Mouse (Mus musculus) left cerebral cortex, adult 8-10 months (tissue): Measurements from ENCODE around the gene Gtf2ird2. TPM values are rescaled to one million over a fixed set of nuclear protein-coding genes. Genes with fewer than 3 reads are reported as not detected.

Experiments used
- DNase-seq, 2 experiments: peaks; one replicate each; pipeline ENCODE4 v3.0.0; 2022; ENCODE audit warnings: low spot score in 2 of 2
- total RNA-seq, 4 experiments: library from RNA; stranded (reverse); gene quantifications; 2 replicates each; pipeline ENCODE4 v1.2.4; 2022

Gene Gtf2ird2
- total RNA-seq, result 10 to 100 TPM; 16.8 to 19.3 (median 18.2) TPM

DNA sequence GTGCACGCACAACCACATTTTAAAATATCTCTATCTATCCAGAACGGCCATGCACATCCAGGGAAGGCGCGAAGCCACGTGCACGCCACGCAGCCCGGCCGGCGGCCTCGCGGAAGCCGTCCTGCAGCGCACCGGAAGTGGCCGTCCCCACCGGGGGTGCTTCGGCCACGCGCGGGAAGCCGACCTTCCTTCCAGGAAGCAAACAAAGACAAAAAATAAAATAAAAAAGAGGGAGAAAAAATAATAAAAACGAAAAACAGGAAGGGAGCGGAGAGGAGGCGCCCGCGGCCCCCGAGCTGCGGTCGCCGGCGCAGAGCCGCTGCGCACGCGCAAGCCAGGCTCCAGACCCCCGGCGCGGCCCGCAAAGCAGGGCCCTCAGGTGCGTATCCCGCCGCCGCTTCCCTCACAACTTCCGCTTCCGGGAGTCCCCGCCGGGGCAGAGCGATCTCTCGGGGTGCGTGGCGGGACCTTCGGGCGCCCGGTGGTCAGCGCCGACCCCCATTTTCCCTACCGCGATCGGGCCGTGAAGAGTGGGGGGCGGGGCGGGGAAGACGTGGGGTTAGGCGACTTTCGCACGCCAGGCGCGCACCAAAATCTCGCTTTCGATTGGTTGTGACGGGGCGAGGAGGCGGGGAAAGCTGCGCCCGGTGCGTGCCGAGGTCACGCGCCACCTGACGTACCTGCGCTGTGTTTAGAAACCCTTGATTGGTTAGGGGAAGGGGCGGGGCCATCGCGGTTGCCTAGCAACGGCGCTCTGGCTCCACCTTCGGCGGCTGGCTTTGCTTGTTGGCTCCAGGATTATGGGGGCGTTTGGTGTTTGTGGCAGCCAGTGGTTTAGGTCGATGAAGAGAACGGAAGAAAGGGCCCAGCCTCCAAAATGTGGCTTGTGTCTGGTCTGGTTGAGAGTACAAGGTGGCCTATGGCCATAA, at the start of gene Gtf2ird2:
TSS of gene Gtf2ird2 (plus strand) at position 140 of the 929 bp plus-strand sequence.
- peak; percentile 97 to 99 for DNase-seq

DNA sequence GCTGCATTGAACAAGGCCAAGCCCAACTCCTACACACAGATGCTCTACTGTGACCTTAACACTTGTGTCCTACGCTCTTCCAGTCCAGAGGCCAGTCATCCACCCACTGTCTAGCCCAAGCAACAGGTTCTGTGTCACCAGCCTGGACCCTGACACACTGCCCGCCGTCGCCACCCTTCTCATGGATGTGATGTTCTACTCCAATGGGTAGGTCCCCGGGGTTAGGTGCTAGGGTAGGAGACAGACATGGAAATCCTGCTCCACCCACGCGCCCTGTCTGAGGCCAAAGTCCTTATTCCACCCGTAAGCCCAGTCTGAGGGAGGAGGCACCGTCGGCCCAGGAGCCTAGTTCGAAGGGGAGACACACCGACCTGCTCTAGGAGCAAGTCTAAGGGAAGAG, 47.8 kb upstream of the Gtf2ird2 start:
- no peak for DNase-seq

DNA sequence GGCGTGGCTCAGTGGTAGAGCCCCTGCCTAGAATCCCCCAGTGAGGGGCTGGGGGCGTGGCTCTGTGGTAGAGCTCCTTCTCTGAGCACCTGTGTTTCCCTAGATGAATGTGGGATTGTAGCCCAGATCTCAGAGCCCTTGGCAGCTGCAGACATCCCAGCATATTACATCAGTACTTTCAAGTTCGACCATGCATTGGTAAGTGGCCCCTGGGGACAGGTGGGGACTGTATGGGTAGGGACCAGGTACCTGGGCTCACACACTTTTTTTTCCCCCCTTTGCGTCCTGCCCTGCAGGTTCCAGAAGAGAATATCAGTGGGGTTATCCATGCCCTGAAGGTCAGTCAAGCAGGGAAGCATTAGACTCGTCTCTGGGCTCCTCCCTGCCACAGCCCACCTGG, 45.9 kb upstream of the Gtf2ird2 start:
- DNase-seq, result no peak

DNA sequence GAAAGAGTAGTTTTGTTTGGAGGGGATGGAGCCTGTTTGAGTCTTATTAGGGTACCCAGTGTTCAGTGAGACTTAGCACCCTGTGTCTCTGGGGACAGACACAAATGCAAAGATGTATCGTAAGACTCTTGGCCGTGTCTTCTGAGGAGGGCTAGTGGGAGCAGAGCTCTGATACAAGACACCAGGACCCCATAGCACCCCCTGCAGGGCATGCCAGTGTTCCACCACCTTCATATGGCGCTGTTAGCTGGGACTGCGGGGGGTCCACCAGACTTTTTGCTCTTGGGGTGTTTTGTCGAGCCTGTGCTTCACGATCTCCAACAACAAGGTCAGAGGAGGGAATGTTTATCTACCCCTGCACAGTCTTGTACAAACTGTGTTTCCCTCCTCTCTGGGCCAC, 44.4 kb upstream of the Gtf2ird2 start:
- no peak for DNase-seq

DNA sequence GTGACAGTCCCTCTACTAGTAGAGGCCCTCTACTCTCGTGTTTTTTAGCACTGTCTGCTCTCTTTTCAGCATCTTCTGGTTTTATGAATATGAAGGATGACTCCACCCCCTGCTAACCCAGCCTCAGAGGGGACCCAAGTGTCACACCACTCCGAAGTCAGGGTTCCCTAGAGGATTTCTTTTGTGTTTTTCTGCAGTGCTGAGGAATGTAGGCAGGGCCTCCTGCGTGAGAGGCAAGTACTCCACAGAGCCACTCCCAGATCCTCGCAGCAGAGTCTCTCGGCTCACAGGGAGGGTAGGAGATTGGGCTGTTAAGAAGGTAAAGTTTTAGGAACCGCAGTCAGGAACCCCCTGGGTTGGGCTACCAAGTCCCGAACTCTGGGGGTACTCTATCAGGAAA, 42.6 kb upstream of the Gtf2ird2 start:
- no peak for DNase-seq

DNA sequence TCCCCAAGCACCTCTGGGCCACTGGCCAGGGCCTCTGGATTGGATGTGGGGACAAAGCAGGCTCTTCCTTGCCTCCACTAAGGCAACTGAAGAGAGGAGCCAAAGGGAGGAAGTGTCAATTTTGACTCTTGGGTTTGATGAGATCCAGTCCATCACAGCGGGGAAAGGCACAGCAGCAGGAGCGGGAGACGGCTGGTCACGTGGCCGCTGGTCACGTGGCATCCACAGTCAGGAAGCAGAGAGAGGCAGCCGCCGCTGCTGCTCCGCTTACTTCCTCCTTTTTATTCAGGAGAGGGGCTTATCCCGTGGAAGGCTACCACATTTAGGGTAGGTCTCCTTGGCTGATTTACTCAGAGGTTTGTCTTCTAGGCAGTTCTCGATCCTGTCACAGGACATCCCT, 41.4 kb upstream of the Gtf2ird2 start:
- DNase-seq, result no peak

DNA sequence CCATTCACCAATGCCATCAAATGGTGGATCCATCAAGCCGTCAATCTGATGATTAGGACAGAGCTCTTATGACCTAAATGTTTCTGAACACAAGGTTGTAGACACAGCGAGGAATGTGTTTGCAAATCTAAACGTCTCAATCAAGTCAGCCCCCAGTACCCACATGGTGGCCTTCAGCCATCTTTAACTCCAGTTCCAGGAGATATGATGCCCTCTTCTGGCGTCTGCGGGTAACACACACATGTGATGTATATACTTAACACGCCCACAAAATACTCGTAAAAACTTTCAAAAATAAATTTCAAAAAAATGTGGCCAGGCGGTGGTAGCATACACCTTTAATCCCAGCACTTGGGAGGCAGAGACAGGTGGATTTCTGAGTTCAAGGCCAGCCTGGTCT, 38.8 kb upstream of the Gtf2ird2 start:
- no peak for DNase-seq

DNA sequence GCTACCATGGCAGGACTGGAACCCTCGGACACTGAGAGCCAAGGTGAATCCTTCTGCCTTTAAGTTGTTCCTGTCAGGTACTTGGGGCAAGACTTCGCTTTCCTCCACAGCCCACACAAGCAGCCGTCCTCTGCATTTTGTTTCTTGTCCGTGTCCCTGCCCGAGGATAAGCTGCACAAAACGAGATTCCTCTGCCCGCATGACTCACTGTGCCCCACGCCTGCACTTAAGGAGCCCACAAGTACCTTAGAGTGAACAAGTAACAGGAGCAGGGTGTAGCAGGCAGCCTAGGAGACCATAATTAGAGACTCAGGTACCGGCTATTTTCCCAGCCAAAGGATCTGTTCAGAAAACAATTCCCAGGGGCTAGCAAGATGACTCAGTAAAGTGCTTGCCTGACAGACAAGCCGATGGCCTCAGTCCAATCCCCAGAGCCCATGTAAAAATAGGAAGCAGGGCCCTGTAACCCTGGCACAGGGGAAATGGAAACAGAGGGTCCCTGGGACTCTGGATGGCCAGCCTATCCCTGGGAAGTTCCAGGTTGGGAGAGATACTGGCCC, 36.5 kb upstream of the Gtf2ird2 start:
- no peak for DNase-seq

DNA sequence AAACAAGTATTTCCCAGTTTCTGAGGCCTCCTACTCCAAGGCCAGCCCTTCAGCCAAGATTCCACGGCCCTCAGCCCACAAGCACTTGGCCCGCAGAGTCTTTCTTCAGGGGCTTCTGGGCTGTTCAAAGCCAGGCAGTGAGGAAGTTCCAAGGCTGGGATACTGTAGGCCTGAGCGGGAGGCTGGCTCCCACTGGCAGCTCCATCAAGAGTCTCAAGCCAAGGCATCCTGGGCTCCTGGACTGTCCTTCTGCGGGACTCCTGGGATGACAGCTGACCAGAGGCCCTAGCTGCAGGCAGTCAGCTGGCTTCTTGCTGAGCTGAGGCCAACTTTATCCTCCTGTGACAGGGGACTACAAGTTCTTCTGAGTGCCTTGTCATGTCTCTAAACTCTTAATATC, 35.7 kb upstream of the Gtf2ird2 start:
- no peak for DNase-seq

DNA sequence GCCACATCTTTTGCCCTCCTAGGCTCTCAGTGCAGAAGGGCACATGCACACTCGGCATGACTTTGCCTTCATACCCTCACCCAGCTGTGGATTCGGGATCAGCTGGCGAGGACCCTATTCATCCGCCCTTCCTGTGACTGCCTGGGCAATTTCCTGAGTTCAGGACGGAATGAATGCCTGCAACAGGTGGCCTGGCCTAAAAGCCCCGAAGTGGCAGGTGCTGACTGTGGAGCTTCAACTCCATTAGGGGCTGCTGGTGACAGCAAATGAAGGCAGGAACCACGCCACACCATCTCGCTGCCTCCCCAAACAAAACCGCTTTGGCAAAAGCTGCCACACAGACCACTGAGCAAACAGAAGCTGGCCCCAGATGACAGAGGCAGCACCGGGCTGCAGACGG, 31.9 kb upstream of the Gtf2ird2 start:
- no peak for DNase-seq

DNA sequence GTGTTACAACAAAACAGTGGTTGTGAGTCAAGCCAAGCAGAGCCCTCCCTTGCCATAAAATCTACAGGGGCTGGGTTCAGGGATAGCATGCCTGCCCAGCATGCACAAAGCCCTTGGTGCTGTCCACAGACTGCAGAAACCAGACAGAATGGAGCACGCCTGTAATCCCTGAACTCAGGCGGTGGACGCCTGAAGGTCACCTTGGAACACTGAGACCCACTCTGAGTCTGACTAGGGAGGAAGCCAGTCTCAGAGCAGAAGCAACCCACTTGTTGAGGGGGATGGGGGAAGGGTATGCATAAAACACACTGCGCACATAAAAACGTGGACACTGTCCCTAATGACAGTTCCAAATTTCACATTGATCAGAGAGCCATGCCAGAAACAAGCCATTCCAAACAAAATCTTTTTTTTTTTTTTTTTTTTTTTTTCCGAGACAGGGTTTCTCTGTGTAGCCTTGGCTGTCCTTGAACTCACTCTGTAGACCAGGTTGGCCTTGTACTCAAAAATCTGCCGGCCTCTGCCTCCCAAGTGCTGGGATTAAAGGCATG, 27.8 kb upstream of the Gtf2ird2 start:
- DNase-seq, result no peak

DNA sequence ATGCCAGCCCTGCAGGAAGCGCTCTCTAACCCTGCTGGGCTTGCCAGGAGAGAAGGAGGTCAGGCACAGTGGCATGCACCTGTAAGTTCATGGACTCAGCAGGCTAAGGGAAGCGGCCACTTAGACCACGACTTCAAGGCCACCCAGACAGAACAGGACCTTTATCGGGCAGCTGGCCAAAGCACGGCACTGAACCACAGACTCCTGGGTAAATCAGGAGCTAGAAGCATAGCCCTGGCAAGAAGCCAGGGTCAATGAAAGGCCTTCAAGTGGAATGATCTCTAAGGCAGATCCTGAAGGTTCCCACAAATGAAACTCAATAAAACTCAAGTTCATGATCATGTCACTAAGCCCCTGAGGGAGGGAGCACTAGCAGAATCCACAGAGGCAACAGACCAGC, 19.1 kb upstream of the Gtf2ird2 start:
- no peak for DNase-seq

DNA sequence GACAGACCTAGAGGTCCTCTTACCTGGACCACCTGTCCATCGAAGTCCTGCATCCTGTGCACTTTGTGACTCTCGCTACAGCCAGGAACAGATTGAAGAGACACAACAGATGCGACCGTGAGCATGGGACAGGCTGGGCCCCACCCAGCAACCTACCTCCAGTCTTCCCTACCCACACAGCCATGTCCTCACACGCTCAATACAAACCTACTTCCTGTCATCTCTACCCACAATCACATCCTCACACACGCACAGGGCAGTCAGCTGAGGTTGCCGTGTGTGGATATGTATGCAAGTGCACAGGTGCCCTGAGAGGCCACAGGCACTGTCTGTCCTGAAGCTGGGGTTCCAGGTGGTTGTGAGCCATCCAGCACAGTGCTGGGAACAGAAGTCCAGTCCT, 17.2 kb upstream of the Gtf2ird2 start:
- no peak for DNase-seq

DNA sequence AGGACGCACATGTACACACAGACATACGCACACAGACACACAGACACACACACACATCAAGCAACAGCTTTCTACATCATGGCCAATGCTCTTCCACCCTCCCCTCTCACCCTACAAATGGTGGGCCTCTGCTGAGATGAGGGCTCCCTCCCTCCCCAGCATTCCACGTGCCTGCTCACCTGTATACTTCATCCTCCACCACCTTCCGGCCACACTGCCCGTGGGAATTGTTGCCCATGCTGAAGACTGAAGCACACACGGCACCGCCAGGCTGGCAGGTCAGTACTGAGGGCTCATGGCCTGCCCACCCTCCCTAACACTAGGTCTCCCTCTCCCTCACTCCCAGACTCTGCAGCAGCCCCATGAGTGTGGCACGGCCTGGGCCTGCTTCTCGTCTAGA, 15.8 kb upstream of the Gtf2ird2 start:
- no peak for DNase-seq

DNA sequence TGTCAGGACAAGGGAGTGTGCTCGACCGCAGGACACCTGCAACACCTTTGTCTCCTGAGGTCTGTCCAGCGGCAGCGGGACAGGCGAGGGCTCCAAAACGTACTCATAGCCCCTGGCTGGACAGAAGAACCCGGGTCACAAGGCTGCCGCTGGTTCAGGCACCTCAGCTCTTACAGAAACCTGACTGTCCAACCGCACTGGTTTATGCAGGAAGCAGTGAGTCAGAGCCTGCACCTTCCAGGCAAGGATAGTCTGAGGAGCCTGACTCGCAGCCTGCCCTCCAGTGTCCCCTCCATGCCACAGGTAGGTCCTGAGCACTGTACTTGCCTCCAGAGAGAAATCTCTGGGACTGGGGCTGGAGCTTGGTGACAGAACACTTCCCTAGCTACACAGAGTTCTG, 14.6 kb upstream of the Gtf2ird2 start:
- DNase-seq, result no peak

DNA sequence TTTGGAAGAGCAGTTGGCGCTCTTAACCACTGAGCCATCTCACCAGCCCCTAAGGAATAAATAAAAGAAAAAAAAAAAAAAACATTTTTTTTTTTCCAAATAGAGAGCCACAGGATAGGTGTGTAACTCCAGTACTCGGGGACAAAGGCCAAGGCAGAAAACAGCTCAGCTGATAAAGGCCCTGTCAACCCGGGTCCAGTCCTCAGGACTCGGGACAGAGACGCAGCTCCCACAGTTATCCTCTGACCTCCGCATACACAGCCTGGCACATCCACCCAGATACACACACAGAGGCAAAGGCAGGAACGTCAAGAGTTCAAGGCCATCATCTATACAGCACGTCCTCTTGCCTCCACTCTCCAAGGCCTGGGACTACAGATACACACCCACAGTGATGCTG, 13.7 kb upstream of the Gtf2ird2 start:
- no peak for DNase-seq

DNA sequence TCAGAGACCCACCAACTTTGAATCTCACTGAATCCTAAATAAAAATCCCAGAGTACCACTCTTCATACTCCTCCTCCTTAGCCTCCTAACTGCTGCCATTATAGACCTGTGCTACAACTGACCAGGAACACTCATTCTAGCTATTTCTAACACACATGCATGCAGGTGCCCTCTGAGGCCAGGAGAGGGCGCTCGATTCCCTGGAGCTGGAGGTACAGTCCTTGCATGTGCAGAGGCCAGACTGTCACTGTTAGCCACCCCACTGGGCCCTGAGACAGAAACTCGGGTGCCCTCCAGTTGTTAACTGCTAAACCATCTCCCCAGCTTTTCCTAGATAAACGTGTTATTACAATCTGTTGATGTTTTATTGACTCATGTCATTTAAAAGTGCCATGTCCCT, 10.6 kb upstream of the Gtf2ird2 start:
- DNase-seq, result no peak

DNA sequence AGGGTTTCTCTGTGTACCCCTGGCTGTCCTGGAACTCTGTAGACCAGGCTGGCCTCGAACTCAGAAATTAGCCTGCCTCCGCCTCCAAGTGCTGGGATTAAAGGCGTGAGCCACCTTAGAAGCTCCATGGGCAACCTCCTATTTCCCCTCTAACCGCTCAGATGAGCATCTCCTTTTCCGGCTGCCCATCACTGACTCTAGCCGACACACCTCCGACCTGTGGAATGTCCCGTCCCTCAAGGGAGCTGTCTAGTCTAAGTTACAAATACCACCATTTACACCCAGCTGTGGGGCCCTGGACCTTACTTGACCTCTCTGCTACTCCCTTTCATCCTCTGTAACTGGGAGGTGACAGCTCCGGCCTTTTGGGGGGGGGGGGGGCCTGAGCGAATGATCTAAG, 8.1 kb upstream of the Gtf2ird2 start:
- DNase-seq, result no peak

DNA sequence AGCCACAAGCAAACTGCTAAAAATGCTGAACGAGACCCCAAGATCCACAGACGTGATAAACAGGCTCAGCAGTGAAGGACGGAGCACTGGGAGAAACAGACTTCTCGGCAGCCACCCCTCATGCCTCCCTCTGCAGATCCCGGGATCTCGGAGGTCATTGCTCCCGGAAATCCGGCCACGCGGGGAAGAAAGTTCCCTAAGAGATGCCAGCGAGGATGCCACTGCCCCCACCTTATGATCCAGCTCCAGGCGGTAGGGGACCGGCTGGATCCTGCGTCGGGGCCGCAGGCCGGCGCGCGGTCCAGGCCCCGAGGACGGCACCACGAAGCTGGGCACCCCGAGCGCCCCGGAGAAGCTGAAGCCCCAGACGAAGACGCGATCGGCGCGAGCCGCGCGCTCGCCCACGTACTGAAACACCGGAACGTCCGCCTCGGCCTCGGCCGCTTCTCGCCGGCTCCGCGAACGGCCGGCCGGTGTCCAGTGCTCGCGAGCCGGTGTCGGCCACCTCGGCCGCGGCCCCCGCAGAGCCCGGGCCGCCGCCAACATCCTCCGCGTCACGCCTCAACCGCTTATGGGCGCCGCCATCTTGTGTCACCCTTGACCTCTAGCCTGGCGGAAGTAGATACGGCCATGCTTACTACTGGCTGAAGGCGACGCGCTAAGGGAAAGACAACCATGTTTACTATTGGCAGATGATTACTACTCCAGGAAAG, 7.5 kb upstream of the Gtf2ird2 start, which contains the start of gene Rcc1l:
TSS of gene Rcc1l (minus strand) at position 606 of the 713 bp plus-strand sequence.
- peak; percentile 66 to 83 for DNase-seq

DNA sequence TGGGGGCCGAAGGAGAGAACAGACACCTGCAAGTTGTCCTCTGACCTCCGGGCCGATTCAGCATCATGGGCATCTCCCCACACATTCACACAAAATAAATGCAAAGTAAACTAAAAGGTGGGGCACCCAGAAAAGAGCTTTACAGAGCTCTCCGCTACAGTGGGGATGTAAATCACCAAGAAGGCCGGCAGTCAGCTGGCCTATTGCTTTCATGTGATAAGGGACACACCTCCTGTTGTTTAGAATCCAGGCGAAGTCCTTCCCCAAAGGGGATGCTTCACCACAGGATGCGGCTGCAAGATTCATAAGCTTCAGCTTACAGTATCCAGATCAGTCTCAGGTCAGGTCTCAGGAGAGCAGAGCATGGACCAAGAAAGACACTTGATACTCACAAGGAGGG, 5.3 kb upstream of the Gtf2ird2 start:
- no peak for DNase-seq

DNA sequence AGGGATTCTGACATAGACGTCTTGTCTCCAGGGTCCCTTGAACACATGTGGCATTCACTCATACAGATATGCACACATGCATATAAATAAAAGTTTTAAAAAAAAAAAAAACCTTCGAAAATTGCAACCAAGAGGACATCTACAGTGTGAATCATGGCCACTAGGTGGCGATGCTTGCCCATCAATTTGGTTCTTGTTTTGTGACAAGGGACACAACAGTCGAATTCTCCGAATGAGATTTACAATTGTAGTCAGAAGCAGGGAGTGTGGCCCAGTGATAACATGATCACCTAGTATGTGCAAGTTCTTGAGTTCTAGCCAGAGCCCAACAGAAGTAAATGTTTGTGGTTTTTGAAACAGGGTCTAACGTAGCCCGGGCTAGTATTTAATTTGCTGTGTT, 3.9 kb upstream of the Gtf2ird2 start:
- DNase-seq, result peak; percentile 52 to 69

DNA sequence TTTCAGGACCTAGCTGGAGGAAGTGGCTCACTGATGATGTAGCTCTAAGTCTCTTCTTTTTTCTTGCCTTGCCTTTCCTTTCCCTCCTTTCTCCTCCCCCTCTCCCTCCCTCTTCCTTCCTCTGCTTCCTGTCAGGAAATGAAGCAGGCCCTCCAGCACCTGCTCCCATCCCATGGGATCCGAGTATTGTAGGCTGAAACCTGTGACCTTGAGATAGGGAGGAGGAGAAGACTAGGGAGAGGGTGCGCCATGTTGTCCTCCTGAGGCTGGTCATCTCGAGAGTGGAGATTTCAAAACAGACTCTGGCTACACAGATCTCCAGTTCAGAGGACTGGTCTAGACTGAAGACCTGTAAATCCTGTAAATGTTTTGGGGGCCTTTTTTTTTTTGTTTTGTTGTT, 1.6 kb upstream of the Gtf2ird2 start:
- DNase-seq, result no peak
